Mouse (Mus musculus) lung, postnatal 14 days (tissue): Measurements from ENCODE around the gene Fignl1.

ENCODE experiments used
- DNase-seq: peaks from one replicate; pipeline ENCODE4 v3.0.0; 2021

The Fignl1 gene

DNA sequence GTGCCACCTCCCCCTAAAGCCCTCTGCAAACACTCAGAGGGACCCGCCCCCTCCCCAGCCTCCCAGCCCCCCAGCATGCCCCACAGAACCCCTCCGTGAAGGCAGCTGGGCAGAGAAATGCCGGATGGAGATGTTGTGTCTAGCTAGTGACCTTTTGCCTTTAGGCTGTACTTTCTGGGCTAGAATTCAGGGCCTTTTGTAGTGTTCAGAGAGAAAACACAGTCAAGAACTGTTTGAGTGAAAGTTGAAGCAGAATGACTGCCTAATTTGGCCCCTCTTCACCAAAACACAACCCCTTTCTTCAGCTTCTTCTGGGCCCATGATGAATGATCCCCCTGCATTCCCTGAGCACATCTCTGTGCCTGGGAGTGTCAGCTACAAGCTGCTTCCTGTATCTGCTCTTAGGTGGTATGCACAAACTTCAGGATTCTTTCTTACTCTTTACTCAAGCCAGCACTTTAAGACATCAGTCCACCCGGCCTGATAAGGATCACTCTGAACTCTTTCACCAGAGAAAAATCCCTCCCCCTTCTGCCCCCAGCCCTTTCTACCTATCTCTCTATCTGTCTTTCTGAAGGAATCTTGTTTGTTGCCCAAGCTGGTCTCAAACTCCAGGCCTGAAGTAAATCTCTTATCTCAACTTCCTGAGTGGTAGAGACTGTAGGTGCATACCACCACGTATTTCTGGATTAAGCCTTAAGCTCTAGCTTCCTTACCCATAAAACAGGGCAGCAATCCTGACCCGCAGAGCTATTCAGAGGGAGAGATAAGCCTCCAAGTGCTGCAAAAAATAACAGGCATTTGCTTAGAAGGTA is 23.4 kb upstream of the Fignl1 start:
- peak; percentile 25 for DNase-seq

DNA sequence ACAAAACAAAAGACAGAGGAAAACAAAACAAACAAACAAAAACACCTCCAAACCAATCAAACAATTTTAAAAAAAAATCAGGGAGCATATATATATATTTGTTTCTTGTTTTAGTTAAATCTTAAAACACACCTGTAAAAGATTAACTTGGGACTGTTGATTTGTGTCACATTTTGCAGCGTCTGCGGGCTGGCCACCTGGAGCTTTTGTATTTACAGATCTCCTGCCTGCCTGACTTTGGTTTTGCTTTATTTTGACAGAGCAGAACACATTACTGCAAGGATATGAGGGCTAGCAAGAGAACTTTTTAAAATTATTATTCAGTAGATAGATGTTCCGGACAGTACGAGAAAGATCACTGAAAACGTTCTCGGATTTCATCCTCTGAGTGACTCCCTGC is 22.8 kb upstream of the Fignl1 start:
- no peak for DNase-seq

DNA sequence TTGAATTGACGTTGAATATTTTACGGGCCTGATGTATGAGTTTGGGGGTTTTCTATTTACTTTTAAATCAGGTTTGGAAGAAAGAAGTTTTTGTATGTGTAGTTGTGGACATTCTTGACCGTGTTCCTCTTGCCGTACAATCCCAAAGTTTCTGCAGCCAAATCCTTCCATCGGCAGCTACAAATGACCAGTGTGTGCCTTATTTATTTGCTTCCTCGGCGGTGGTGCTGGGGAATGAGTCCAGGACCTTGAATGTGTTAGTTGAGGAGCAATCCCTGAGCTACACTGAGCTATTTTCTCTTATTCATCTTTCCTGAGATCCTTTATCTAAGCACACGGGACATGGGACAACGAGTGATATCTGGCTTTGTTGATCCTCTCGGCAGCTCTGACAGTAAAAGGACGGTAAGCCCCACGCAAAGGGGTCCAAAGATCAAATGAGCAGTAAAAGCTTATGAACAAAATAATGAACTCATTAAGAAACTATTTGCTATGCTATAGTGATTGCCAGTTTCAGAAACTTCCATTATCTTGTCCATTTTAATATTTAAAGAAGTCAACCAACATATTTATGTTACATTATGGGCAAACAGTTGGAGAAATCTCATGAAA is 22.2 kb upstream of the Fignl1 start:
- DNase-seq, result no peak

DNA sequence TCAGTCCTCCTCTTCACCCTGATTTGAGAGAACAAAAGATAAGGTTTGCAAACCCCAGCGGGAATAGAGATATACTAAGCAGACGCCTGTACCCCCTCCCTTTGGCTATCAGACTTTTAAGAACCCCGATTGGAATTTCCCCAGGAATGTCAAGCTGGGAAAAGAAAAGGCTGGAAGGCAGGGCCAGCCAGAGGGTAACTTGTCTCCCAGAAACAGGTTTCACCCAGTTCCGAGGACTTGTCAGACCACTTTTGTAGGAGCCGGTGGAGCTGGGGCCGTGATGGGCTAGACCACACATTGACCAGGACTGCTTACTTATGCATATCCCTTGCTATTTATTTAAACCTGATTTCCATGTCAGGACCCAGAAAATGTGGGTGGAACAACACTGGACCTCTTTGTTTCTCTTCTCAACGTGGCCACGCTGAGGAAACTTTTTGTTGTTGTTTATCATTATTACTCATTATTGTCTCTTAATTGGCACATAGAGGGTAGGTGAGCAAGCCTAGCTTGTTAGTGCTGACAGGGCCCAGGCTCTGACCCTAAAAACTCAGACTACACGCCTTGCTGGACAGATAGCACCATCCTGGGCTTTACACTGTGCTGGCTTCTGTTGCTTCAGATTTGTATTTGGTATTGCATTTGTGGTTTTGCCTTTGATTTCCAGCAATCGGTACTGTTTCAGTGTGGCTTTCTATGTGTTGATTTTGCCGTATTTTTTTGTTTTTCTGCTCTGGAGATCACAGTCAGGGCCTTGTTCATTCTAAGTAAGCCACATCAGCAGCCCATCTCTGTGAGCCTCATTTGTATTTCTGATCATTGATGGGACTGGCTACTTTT is 20.6 kb upstream of the Fignl1 start:
- DNase-seq, result peak; percentile 22

- DNase-seq, result no peak
Measured at GRCm38 (mm10) chr11:11828761-11829160, 20.0 kb upstream of the Fignl1 start.

DNA sequence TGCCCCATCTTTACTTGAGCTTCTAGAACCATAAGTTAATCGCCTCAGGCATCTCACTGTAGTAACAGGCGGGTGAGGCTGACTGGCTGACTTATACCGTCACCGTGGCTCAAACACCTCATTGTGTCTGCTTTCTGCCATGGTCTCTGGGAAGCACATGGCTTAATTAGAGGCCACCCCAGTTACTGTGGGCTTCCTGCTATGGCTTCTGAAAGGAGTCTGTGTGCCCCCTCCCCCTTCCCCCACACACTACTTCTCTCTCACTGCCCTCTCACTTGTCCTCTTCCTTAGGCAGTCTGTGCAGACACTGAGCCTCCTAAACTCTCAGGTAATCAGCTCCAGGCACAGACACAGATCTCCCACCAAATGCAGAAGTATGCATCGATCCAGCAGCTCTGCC is 19.5 kb upstream of the Fignl1 start:
- DNase-seq, result no peak

DNA sequence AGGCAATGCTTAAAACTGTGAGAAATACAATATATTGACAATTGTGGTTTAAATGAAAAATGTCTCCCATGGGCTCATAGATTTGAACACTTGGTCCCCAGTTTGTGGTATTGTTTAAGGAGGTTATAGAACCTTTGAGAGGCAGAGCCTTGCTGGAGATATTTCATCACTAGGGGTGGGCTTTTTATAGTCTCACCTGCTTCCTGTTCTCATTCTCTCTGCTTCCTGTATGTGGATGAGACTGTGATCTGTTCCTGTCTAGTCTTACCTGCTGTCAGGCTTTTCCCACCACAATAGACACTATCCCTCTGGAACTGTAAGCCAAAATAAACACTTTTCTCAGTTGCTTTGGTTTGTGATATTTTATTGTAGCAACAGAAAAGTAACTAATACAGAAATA is 17.7 kb upstream of the Fignl1 start:
- DNase-seq, result no peak

- DNase-seq, result no peak
Measured at GRCm38 (mm10) chr11:11825670-11826069, 16.9 kb upstream of the Fignl1 start.

DNA sequence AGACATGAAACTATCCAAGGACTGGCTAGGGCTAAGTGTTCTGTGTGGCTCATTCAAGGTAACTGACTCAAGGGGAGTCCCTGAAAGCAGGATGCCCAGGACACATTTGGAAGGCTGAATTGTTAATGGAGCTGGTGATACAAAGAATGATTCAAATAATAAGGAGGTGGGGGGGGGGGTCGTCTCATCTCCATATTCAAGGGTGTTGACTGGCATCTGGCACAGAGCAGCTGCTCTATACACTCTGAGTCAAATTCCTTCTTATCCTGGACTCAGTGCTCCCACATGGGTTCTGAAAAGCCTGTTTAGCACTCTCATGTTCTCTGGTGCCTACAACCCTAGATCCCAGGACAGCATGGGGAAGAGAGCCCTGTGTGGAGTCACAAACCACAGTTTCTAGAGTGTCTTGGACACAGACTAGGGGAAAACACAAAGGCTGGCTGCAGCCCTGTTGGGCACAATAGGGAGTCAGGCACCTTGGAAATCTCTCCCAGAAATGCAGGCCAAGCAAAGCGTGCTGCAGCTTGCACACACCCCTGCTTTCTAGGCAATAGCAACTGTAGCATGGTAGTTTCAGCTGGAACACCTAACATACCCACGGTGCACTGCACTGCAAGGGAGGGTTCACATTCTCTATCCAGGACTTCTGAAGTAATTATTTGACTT is 16.3 kb upstream of the Fignl1 start:
- DNase-seq, result no peak

DNA sequence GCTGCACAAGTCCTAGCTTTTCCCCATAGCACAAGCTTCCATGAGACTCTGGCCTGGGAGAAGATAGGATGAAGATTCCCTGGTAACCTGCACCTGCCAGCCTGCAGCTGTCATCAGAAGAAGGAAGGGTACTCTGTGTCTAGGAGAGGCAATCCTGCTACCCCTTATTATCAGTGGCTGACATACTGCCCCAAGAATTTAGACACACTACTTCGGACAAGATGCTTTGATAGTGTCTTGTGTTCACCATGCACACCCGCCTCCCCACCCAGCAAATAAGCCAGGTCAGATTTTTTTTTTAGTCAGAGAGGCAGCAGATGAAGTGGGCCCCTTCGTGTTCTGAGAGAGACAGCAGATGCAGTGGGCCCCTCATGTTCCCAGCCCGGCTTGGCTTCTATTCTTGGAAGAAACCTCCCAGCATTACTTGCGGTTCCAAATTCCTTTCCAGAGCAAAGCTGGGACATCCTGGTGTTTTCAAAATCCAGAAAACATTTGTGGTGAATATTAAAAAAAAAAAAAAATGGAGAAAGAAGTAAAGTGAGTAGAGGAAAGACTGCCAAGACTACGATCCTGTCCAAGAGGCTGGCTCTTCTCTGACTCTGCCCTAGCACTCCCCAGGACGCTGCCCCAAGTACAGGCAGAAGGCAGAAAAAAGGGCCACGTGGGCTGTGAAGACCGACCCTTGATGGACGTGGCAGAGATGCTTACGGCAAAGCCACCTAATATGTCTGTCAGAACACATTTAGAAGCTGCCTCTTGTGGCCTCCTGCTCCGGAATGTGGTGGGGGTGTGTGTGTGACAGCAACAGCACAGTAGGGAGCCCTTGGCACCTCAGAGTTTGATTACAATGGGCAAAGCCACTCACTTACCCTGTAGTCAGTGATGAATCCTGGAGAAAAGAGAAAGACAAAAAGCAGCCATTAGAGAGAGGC is 15.5 kb upstream of the Fignl1 start:
- peak; percentile 36 for DNase-seq

DNA sequence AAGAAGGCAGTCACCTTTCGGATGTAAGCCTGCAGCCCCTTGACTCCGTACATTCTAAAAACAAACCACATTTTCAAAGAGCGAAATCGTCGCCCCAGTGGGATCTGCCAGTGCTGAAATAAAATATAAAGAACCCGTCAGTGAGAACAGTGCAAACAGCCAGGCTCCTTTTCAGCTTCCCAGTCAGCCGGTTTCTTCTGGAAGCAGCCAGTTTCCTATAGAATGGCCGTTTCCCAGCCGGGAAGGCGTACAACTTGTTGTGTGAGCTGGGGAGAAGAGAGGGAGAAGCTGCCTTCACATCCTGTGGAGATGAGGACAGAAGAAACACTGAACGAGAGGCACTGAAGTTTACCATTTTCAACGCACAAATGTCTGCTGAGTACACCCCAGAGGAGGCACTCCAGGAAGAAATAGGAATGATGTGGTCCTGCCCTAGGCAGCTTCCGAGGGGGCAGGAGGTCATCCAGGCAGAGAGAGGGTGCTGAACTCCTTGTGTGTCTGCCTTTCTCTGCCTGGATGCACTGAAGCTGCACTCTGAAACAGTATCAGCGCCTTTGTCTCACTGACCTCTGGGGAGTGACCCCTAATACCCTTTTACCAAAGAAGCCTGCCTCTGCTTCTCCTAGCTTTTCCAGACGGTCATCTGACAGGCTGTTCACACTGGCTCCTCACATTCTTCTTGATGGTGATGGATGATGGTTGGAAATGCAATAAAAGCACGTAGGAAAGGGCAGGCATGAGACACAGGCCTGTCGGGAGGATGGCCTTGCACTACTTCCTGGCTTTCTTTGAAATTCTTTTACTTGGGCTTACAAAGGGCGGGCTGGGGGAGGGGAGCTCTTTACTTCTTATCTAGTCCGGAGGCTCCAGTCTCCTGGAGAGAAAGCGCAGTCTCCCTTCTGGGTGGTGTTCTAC is 13.7 kb upstream of the Fignl1 start:
- no peak for DNase-seq

DNA sequence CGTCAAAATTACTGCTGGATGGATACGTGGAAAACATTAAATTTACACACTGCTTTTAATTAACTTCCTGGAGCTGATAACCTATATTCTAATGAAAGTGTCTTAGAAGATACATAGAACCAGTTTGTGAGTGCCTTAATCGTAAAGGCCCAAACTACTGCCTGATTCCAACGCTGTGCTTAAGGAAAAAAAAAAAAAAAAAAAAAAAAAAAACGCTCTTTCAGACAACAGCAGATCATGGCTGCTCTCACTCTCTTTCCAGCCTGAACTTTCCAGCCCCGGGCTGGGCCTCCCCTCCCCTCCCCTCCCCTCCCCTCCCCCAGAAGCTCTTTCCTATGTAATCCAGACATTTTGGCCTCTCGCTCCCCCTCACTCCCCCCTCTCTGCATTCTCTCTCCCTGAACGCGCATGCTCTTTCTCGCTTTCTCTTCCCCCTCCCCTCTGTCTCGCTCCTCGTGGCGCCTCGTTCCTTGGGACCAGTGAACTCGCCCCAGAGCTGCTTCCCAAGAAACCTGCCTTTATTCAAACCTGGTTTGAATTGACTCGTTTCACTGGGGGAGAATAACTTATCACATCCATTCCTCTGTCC is 12.7 kb upstream of the Fignl1 start:
- DNase-seq, result peak; percentile 52

DNA sequence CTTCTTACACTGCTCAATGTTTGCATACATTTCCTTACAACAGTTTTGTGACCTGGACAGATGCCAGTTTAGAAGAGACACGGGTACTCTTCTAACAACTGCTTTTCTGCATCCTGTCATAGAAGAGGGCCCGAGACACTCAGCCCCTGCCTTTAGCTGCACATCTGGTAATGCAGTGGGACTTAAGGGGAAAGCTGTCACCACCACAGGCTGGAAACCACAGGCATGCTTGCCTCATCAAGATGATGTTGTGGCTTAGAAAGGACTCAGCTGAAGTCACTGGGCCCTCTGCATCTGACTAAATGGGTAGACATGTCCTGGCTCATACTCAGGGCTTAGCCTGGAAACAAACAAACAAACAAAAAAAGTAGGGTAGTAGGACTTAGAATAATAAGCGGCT is 12.0 kb upstream of the Fignl1 start:
- no peak for DNase-seq

DNA sequence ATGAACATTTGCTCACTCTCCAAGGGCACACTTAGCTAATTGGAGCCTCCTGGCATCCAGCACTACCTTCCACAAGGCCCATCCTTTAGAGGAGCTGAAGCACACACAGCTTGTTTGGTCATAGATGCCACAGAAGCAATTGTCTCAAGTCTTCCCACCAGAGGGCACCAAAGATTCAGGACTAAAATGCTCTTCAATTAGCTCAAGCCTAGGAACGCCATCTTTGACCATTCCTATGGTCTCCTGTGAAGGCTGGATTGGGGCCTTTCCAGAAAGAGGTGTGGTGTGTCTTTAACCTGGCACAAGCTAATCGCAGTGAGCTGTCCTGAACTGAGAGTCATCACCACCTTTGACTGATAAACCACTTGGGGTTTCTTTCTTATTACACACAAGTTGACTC is 11.5 kb upstream of the Fignl1 start:
- peak; percentile 86 for DNase-seq

DNA sequence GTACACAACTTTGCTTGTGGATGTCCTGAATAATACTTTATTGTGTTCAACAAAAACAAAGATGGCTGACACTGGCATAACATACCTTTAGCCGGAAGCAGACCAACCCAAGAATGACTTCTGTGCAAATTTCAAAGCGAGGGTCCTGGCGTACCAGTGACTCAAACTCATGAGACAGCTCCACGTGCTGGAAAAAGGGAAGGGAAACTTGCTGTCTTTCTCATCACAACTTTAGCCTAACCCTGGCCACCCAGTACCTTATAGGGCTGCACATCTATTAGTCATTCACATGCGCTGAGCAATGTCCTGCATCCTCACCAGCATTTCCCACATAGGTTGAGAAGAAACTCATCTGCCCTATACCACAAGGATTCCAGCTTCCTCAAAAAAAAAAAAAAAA is 10.4 kb upstream of the Fignl1 start:
- DNase-seq, result no peak

GRCm38 (mm10) chr11:11818797-11819196 is 10.0 kb upstream of the Fignl1 start:
- DNase-seq, result no peak

DNA sequence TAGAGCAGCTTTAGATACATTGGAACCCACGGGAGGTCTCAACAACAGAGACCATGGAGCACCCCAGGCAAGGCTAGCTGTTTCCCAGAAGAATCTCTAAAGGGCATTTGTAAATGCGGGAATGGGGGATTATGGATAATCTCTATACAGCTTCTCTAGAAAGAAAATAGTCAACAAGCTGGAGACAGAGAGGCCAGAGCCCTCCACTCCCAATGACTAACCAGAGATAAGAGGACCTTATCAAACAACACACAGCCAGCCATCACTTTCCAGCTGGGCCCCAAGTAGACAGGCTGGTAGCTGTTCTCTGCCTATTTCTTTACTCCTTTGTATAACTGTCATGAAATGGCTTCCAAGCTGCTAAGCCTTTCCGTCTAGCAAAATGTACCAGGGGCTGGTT is 7.0 kb upstream of the Fignl1 start:
- no peak for DNase-seq

DNA sequence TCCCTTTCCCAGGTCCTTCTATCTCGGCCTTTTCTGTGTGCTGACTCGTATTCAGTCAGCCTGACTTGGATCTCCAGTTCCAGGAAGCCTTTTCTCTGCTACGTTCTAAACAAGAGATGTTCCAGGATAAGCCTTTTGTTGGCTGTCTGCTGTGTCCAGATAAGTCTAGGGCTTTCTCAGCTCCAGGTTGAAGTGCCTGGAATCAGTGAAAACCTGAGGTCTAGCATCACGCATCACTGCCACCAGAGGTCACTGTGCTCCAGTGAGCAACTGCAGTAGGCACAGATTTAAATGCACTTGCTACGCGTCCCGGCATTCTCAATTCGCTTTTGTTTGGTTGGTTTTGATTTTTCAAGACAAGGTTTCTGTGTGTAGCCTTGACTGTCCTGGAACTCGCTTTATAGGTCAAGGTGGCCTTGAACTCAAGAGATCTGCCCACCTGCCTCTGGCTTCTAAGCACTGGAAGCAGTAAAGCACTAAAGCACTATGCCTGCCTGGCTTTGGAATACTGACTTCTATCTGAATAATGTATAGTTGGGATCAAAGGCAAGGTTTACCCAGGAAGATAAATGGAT is 3.2 kb upstream of the Fignl1 start:
- DNase-seq, result peak; percentile 83

DNA sequence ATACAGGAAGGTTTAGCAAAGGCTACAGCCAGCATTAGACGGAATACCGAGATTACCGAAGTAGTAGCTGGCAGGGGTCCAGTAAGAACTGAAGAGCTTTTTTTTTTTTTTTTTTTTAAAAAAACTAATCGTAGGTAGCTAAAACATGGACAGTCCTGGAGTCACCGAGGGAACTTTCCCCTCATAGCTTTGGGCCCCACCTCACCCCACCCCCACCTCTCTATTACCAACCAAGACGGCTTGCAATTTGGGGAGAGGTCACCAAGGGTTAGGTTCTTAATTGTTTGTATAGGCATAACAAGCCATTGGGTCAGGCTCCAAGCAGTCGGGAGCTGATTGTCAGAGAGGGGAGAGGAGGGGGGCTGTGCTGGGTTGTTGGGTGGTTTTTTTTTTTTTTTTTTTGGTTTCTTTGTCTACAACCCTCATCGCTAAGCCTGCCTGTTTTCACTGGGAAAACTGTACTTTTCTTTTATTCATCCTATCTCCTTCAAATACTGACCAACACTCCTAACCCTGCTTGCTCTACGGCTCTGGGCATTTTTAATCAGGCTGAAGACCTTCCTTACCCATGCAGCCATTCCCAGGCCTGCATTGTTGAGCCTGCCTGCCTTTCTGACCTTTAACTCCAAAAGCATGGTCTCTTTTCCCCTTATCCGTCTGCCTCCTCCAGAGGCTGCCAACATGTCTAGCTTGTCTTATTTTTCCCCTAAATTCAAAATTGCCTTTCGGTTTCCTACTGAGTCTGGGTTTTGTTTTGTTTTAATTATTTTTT is 828 bp upstream of the Fignl1 start:
- no peak for DNase-seq
